Mouse (Mus musculus) neural tube, postnatal 0 days (tissue): Measurements from ENCODE around the gene Fra10ac1. TPM values are rescaled to one million over a fixed set of nuclear protein-coding genes. Genes with fewer than 3 reads are reported as not detected.

Experiments used
- polyA plus RNA-seq: library from polyadenylated mRNA; unstranded; fragments of >200 nt; fragmentation: Nextera tagmentation; extraction: Ambion mirVana; gene quantifications from 2 replicates; pipeline ENCODE4 v1.2.1, GENCODE M21; 2015

Gene Fra10ac1
- 27.6 and 29.2 TPM in 2 replicates for polyA plus RNA-seq

GRCm38 (mm10) chr19:38223905-38224684 lies at the start of gene Fra10ac1:
TSS of gene Fra10ac1 (minus strand) at chr19:38224156.

GRCm38 (mm10) chr19:38264505-38265500 lies 40.8 kb upstream of the Fra10ac1 start, which contains the start of gene Lgi1:
TSS of gene Lgi1 (plus strand) at chr19:38264536.

Other genes with a start within 250 kb of the Fra10ac1 start
- gene Myof, start 180.6 kb downstream of the Fra10ac1 start, polyA plus RNA-seq, result 1.5 and 2.3 TPM in 2 replicates
- gene Cep55, start 169.1 kb downstream of the Fra10ac1 start, polyA plus RNA-seq, result 2.1 and 2.8 TPM in 2 replicates
- gene Ffar4, start 127.1 kb downstream of the Fra10ac1 start, polyA plus RNA-seq, result 0.43 and 0.53 TPM in 2 replicates
- gene Rbp4, start 98.9 kb downstream of the Fra10ac1 start, polyA plus RNA-seq, result 15.1 and 29.3 TPM in 2 replicates
- not detected in 2 replicates for gene Pde6c, start 91.4 kb downstream of the Fra10ac1 start, polyA plus RNA-seq
- gene Lgi1, start 40.4 kb upstream of the Fra10ac1 start, polyA plus RNA-seq, result 25.0 and 26.6 TPM in 2 replicates
- gene Slc35g1, start 171.8 kb upstream of the Fra10ac1 start, polyA plus RNA-seq, result 0.94 and 1.4 TPM in 2 replicates